Comparison of ENCODE assay signal across 8 mouse cellular contexts in the genomic region with DNA sequence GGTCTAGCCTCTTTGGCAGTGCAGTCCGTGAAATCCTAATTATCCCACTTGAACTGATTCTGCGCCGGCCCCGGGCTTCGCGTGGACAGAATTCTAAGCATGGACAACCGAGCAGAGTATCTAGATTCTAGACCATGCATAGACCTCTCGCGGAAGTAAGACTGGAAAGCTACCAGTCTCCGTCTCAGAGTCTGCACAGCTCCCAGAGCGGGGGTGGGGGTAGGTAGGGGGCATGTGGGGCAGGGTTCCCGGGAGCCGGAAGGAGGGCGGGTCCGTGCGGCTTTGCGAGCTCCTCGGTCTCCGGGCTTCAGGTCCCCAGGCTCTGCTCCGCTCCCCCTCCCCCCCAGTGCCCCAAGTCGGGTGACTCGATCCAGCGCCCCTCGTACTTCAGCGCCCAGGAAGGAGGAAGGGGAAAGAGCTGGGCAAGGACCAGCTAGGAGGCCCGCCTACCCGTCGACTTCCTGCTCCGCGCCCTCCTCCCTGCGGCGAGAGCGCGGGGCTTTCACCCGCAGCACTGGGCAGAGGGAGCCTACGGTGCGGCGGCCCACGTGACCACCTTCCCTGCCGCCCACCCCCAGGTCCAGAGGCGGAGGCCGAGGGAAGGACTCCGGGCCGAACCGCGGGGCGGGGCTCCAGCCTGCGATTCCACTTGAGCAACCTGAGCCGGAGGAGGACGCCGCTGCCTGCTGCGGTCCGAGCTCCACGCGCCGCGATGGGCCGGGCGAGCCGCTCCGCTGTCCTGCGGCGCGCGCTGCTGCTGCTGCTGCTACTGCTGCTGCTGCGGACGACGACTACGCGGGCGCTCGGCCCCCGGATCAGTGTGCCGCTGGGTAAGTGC. TPM values are rescaled to one million over a fixed set of nuclear protein-coding genes. Genes with fewer than 3 reads are reported as not detected.
DNase-seq lines count a peak whose midpoint lies in the region; ATAC-seq and TF ChIP-seq lines count a peak whose summit lies in the region.

No protein-coding gene starts in this region.

- peak overlapping the region; percentile 84 for H3K27ac ChIP-seq in gastrocnemius, adult 2 months
- H3K27ac ChIP-seq in hindbrain, postnatal 0 days = peak overlapping the region; percentile 95

- H3K4me2 ChIP-seq in hindbrain, postnatal 0 days (ENCODE audit: low read depth, low read length) = peak overlapping the region; percentile 77

- H3K9ac ChIP-seq in hindbrain, postnatal 0 days (replicated peaks; ENCODE audit: low read length) = peak overlapping the region; percentile 81

- H3K4me1 ChIP-seq in hindbrain, postnatal 0 days (ENCODE audit: insufficient read depth, low read length) = peaks cover 38% of the 10 kb centered on the region

- WGBS in hindbrain, postnatal 0 days = 2% methylated on average over 60 of the region's 74 CpGs

- ATAC-seq in common myeloid progenitor, adult 5-6 weeks (replicated peaks; ENCODE audit: low read depth, poor library complexity, severe bottlenecking) = peak; percentile 66
- peak; percentile 88 for ATAC-seq in hindbrain, postnatal 0 days
- ATAC-seq in megakaryocyte progenitor cell, adult 5-6 weeks (replicated peaks; ENCODE audit: poor library complexity) = peak; percentile 67

- DNase-seq in T-cell, adult 2 months (ENCODE audit: low spot score) = peak; percentile 71
- DNase-seq in gastrocnemius, adult 2 months = peak; percentile 88
- DNase-seq in hindbrain, postnatal 0 days (ENCODE audit: low spot score) = peak; percentile 89
- peak; percentile 65 to 89 for DNase-seq in left cerebral cortex, postnatal 10 days (ENCODE audit: extremely low spot score in 1 of 2, low spot score in 2 of 2)
- peak; percentile 84 for DNase-seq in right cerebral cortex, postnatal 25 days
- DNase-seq in urinary bladder, postnatal 36 days (ENCODE audit: low spot score in 2 of 2) = peak; percentile 76 to 85

- no peaks in the 10 kb centered on the region for H3K27me3 ChIP-seq in hindbrain, postnatal 0 days (ENCODE audit: insufficient read depth, low read length)

- intact Hi-C loops in gastrocnemius, adult 2 months (cut with DNase I) = no loop called here
- intact Hi-C loops in left cerebral cortex, postnatal 10 days (cut with DNase I) = no loop called here

- peak overlapping the region; percentile 88 for H3K4me3 ChIP-seq in gastrocnemius, adult 2 months
- peak overlapping the region; percentile 72 for H3K4me3 ChIP-seq in hindbrain, postnatal 0 days (ENCODE audit: low read length)

- no peaks in the 10 kb centered on the region for H3K36me3 ChIP-seq in hindbrain, postnatal 0 days (ENCODE audit: insufficient read depth, low read length)

- no peaks in the 10 kb centered on the region for H3K9me3 ChIP-seq in hindbrain, postnatal 0 days (ENCODE audit: low read length)

- no peak for TF ChIP-seq CTCF in gastrocnemius, adult 2 months (IDR thresholded peaks at IDR 0.05)
- no peak for TF ChIP-seq CTCF in hindbrain, postnatal 0 days (IDR thresholded peaks at IDR 0.05; ENCODE audit: low read depth)

RNA-seq across cellular contexts. Expression of gene Sema4b, which starts 11.5 kb away (rescaled TPM):
- total RNA-seq in common myeloid progenitor, adult 5-6 weeks (2017) = 4.8 and 6.3 TPM in 2 replicates
- total RNA-seq in gastrocnemius, adult 2 months (2021) = 1 to 10 TPM; 1.8 to 2.1 TPM
- total RNA-seq in hindbrain, postnatal 0 days (2014; rRNA removed) = 47.5 and 49.5 TPM in 2 replicates
- 26.6 and 28.1 TPM in 2 replicates for polyA plus RNA-seq in hindbrain, postnatal 0 days (2015; fragmentation: Nextera tagmentation; extraction: Ambion mirVana)
- 10 to 100 TPM; 23.5 to 23.7 TPM for total RNA-seq in left cerebral cortex, postnatal 10 days (2021)
- total RNA-seq in megakaryocyte progenitor cell, adult 5-6 weeks (2015) = 6.6 and 7.7 TPM in 2 replicates
- total RNA-seq in megakaryocyte progenitor cell, adult 5-6 weeks (2017) = 5.3 and 8.1 TPM in 2 replicates

RNA-seq across cellular contexts. Expression of gene Cib1, which starts 34.5 kb away (rescaled TPM):
- total RNA-seq in common myeloid progenitor, adult 5-6 weeks (2017) = 35.9 and 42.2 TPM in 2 replicates
- 1 to 10 TPM; 5.6 to 9.0 TPM for total RNA-seq in gastrocnemius, adult 2 months (2021)
- 33.5 and 34.1 TPM in 2 replicates for total RNA-seq in hindbrain, postnatal 0 days (2014; rRNA removed)
- 49.9 and 55.6 TPM in 2 replicates for polyA plus RNA-seq in hindbrain, postnatal 0 days (2015; fragmentation: Nextera tagmentation; extraction: Ambion mirVana)
- total RNA-seq in left cerebral cortex, postnatal 10 days (2021) = 10 to 100 TPM; 19.4 to 21.2 TPM
- 65.0 and 67.2 TPM in 2 replicates for total RNA-seq in megakaryocyte progenitor cell, adult 5-6 weeks (2015)
- total RNA-seq in megakaryocyte progenitor cell, adult 5-6 weeks (2017) = 32.7 and 43.8 TPM in 2 replicates

RNA-seq across cellular contexts. Expression of gene Gdpgp1, which starts 34.5 kb away (rescaled TPM):
- 0.97 and 2.2 TPM in 2 replicates for total RNA-seq in common myeloid progenitor, adult 5-6 weeks (2017)
- under 1 TPM; 0.79 to 0.86 TPM for total RNA-seq in gastrocnemius, adult 2 months (2021)
- 5.5 and 6.8 TPM in 2 replicates for total RNA-seq in hindbrain, postnatal 0 days (2014; rRNA removed)
- 2.3 and 2.8 TPM in 2 replicates for polyA plus RNA-seq in hindbrain, postnatal 0 days (2015; fragmentation: Nextera tagmentation; extraction: Ambion mirVana)
- 1 to 10 TPM; 6.0 to 7.0 TPM for total RNA-seq in left cerebral cortex, postnatal 10 days (2021)
- 7.1 TPM in 2 replicates for total RNA-seq in megakaryocyte progenitor cell, adult 5-6 weeks (2015)
- 2.0 and 2.4 TPM in 2 replicates for total RNA-seq in megakaryocyte progenitor cell, adult 5-6 weeks (2017)

RNA-seq across cellular contexts. Expression of gene Ttll13, which starts 48.0 kb away (rescaled TPM):
- total RNA-seq in common myeloid progenitor, adult 5-6 weeks (2017) = 0.29 TPM in 1 of 2 replicates, not detected in the other
- under 1 TPM in 1 of 2 experiments, not detected in 1; 0.15 TPM for total RNA-seq in gastrocnemius, adult 2 months (2021)
- total RNA-seq in hindbrain, postnatal 0 days (2014; rRNA removed) = 0.61 and 0.73 TPM in 2 replicates
- 1.8 and 2.7 TPM in 2 replicates for polyA plus RNA-seq in hindbrain, postnatal 0 days (2015; fragmentation: Nextera tagmentation; extraction: Ambion mirVana)
- 1 to 10 TPM; 1.3 to 2.2 TPM for total RNA-seq in left cerebral cortex, postnatal 10 days (2021)
- 1.5 TPM in 1 of 2 replicates, not detected in the other for total RNA-seq in megakaryocyte progenitor cell, adult 5-6 weeks (2015)
- total RNA-seq in megakaryocyte progenitor cell, adult 5-6 weeks (2017) = not detected in 2 replicates

Comparison
In these comparisons a context has a peak if more than half of its experiments do, and no peak if none do; other contexts are left out.
1. Peak in every context shown above with its lines: DNase-seq, ATAC-seq, H3K4me3 ChIP-seq and H3K27ac ChIP-seq.